In genomic region chr11:11751091-11751490, GRCm38 (mm10) we compare ENCODE assay signal across 32 mouse cellular contexts. TPM values are rescaled to one million over a fixed set of nuclear protein-coding genes. Genes with fewer than 3 reads are reported as not detected.
DNase-seq lines count a peak whose midpoint lies in the region; ATAC-seq lines count a peak whose summit lies in the region.
"Had no signal": no experiment of that assay in that cellular context is flagged by ENCODE, and none has a peak within 500 bp of the region (broad histone marks: within the 10 kb centered on the region; RNA-seq: fewer than 3 reads in every experiment).

No protein-coding gene starts in this region.

- H3K27me3 ChIP-seq in midbrain, embryonic 11.5 days (ENCODE audit: control insufficient read depth, insufficient read depth, low read length), result no peaks in the 10 kb centered on the region
- no peaks in the 10 kb centered on the region for H3K27me3 ChIP-seq in midbrain, embryonic 13.5 days
- H3K27me3 ChIP-seq: embryonic facial prominence, embryonic 15.5 days; forebrain, embryonic 13.5 days; heart, embryonic 12.5 days; hindbrain, embryonic 13.5 days; midbrain, embryonic 15.5 days; neural tube, embryonic 12.5 days; stomach, embryonic 15.5 days had no signal

- no peaks in the 10 kb centered on the region for H3K9me3 ChIP-seq in midbrain, embryonic 11.5 days (ENCODE audit: control insufficient read depth, low read length)
- H3K9me3 ChIP-seq in midbrain, embryonic 13.5 days, result no peaks in the 10 kb centered on the region
- H3K9me3 ChIP-seq: embryonic facial prominence, embryonic 10.5 days; embryonic facial prominence, embryonic 15.5 days; forebrain, embryonic 13.5 days; G1E; heart, embryonic 12.5 days; hindbrain, embryonic 13.5 days; midbrain, embryonic 15.5 days; neural tube, embryonic 12.5 days; stomach, embryonic 15.5 days had no signal

- 89% methylated on average over 5 of the region's 5 CpGs for WGBS in midbrain, embryonic 11.5 days
- 94% methylated on average over 5 of the region's 5 CpGs for WGBS in midbrain, embryonic 13.5 days

- no peaks in the 10 kb centered on the region for H3K4me1 ChIP-seq in midbrain, embryonic 11.5 days (ENCODE audit: control insufficient read depth, insufficient read depth, low read length)
- H3K4me1 ChIP-seq in midbrain, embryonic 13.5 days (replicated peaks), result 0 out of 2 replicates have a peak, but pooled peaks cover 3% of the 10 kb centered on the region
- H3K4me1 ChIP-seq: embryonic facial prominence, embryonic 10.5 days; embryonic facial prominence, embryonic 15.5 days; heart, embryonic 12.5 days; hindbrain, embryonic 13.5 days; midbrain, embryonic 15.5 days; stomach, embryonic 15.5 days had no signal

- ATAC-seq in midbrain, embryonic 11.5 days (ENCODE audit: low FRiP score), result no peak
- ATAC-seq in midbrain, embryonic 13.5 days, result no peak
- peak; percentile 31 for ATAC-seq in CD4-positive, CD25-positive, alpha-beta regulatory T cell, adult 4 months
- ATAC-seq in common myeloid progenitor, adult 5-6 weeks (replicated peaks; ENCODE audit: low read depth, poor library complexity, severe bottlenecking), result 0 out of 2 replicates have a peak, but pooled peaks have one; percentile 15
- ATAC-seq: forebrain, embryonic 13.5 days; intestine, postnatal 0 days; midbrain, embryonic 15.5 days had no signal

- H3K9ac ChIP-seq in midbrain, embryonic 11.5 days (ENCODE audit: low read length), result no peak overlapping the region
- H3K9ac ChIP-seq in midbrain, embryonic 13.5 days (replicated peaks), result no peak overlapping the region
- H3K9ac ChIP-seq: embryonic facial prominence, embryonic 15.5 days; forebrain, embryonic 13.5 days; heart, embryonic 12.5 days; hindbrain, embryonic 13.5 days; liver, embryonic 14.5 days; midbrain, embryonic 15.5 days; neural tube, embryonic 12.5 days; stomach, embryonic 15.5 days had no signal

- peak; percentile 39 for DNase-seq in midbrain, embryonic 11.5 days (ENCODE audit: low spot score, missing footprints)
- DNase-seq in natural killer cell, adult 2 months (ENCODE audit: low spot score in 2 of 2), result peak; percentile 66 to 68
- DNase-seq in kidney, adult 9 months, result no peak
- no peak for DNase-seq in ovary, adult 18-20 months (ENCODE audit: low spot score)
- no peak for DNase-seq in cerebellum, postnatal 36 days
- DNase-seq: adrenal gland, postnatal 14 days; cerebellum, adult 11-12 months; cerebellum, postnatal 10 days; gastrocnemius, postnatal 14 days; heart, adult 11 months; heart, postnatal 4 days; kidney, postnatal 25 days; liver; lung, adult 2 months; lung, postnatal 36 days; retina, postnatal 1 day; right cerebral cortex, postnatal 25 days; thymus, postnatal 14 days had no signal

- H3K4me2 ChIP-seq in midbrain, embryonic 11.5 days, result no peak overlapping the region
- H3K4me2 ChIP-seq in midbrain, embryonic 13.5 days (replicated peaks), result no peak overlapping the region
- H3K4me2 ChIP-seq: embryonic facial prominence, embryonic 15.5 days; forebrain, embryonic 13.5 days; heart, embryonic 12.5 days; hindbrain, embryonic 13.5 days; midbrain, embryonic 15.5 days; neural tube, embryonic 12.5 days; stomach, embryonic 15.5 days had no signal

- no peak overlapping the region for H3K4me3 ChIP-seq in midbrain, embryonic 11.5 days (ENCODE audit: low read depth, low read length)
- H3K4me3 ChIP-seq in midbrain, embryonic 13.5 days (replicated peaks), result no peak overlapping the region
- H3K4me3 ChIP-seq: embryonic facial prominence, embryonic 10.5 days; embryonic facial prominence, embryonic 15.5 days; forebrain, embryonic 13.5 days; heart, embryonic 12.5 days; hindbrain, embryonic 13.5 days; midbrain, embryonic 15.5 days; neural tube, embryonic 12.5 days; stomach, embryonic 15.5 days had no signal

- H3K27ac ChIP-seq in midbrain, embryonic 11.5 days (ENCODE audit: low read depth, low read length), result no peak overlapping the region
- H3K27ac ChIP-seq in midbrain, embryonic 13.5 days, result no peak overlapping the region
- H3K27ac ChIP-seq: embryonic facial prominence, embryonic 10.5 days; embryonic facial prominence, embryonic 15.5 days; forebrain, embryonic 13.5 days; hindbrain, embryonic 13.5 days; liver, embryonic 14.5 days; midbrain, embryonic 15.5 days; neural tube, embryonic 12.5 days; stomach, embryonic 15.5 days had no signal

- no peaks in the 10 kb centered on the region for H3K36me3 ChIP-seq in midbrain, embryonic 11.5 days (ENCODE audit: control insufficient read depth, insufficient read depth, low read length)
- H3K36me3 ChIP-seq in midbrain, embryonic 13.5 days, result no peaks in the 10 kb centered on the region
- H3K36me3 ChIP-seq: embryonic facial prominence, embryonic 10.5 days; embryonic facial prominence, embryonic 15.5 days; heart, embryonic 12.5 days; hindbrain, embryonic 13.5 days; midbrain, embryonic 15.5 days; neural tube, embryonic 12.5 days; stomach, embryonic 15.5 days had no signal

RNA-seq across cellular contexts. Expression of gene Fignl1, which starts 57.7 kb away (rescaled TPM):
- polyA plus RNA-seq in midbrain, embryonic 11.5 days (2014; fragmentation: Nextera tagmentation; extraction: Ambion mirVana), result 99.1 and 109 TPM in 2 replicates
- 23.6 and 26.2 TPM in 2 replicates for polyA plus RNA-seq in midbrain, embryonic 13.5 days (2015; fragmentation: Nextera tagmentation; extraction: Ambion mirVana)
- 10 to 100 TPM in 1 of 2 experiments, 1 to 10 TPM in 1; 8.3 to 13.4 TPM for polyA plus RNA-seq in CD4-positive, CD25-positive, alpha-beta regulatory T cell, adult 4 months (2017; shearing (Covaris generic))
- total RNA-seq in common myeloid progenitor, adult 5-6 weeks (2017), result 95.7 and 102 TPM in 2 replicates

Comparison
In these comparisons a context has a peak if more than half of its experiments do, and no peak if none do; other contexts are left out.
1. ATAC-seq: peak in CD4-positive, CD25-positive, alpha-beta regulatory T cell, adult 4 months (single experiment) and common myeloid progenitor, adult 5-6 weeks (single experiment); none in midbrain, embryonic 11.5 days (single experiment) and midbrain, embryonic 13.5 days (single experiment).
2. DNase-seq: peak in midbrain, embryonic 11.5 days (single experiment) and natural killer cell, adult 2 months (2 of 2); none in kidney, adult 9 months (single experiment), ovary, adult 18-20 months (single experiment) and cerebellum, postnatal 36 days (0 of 2).